Mouse (Mus musculus) forebrain, postnatal 0 days (tissue): Measurements from ENCODE around the gene Atxn7l1. TPM values are rescaled to one million over a fixed set of nuclear protein-coding genes. Genes with fewer than 3 reads are reported as not detected.

ENCODE experiments used
- ATAC-seq: fragments of 200-750 bp; cut with Nextera tagmentation; 2 replicates; pipeline ENCODE4 v1.8.0; 2017; ENCODE audit warnings: mild to moderate bottlenecking, moderate library complexity
- DNase-seq: peaks from one replicate; pipeline ENCODE4 v3.0.0-alpha.2; 2015
- H3K27ac ChIP-seq: fragments of 300-500 bp; sonication (generic); 2 replicates; pipeline ENCODE4 v1.5.1; 2014; ENCODE audit warnings: low read depth, mild to moderate bottlenecking, antibody characterized with exemption, low read length, moderate library complexity, mixed read lengths
- H3K27me3 ChIP-seq: fragments of 300-500 bp; sonication (generic); 2 replicates; pipeline ENCODE4 v1.6.1; 2014; ENCODE audit warnings: mild to moderate bottlenecking, low read length, mixed read lengths; ENCODE audit not compliant: insufficient read depth
- H3K36me3 ChIP-seq: fragments of 300-500 bp; sonication (generic); 2 replicates; pipeline ENCODE4 v1.6.1; 2014; ENCODE audit warnings: mild to moderate bottlenecking, moderate library complexity; ENCODE audit not compliant: insufficient read depth
- H3K4me1 ChIP-seq: fragments of 300-500 bp; sonication (generic); 2 replicates; pipeline ENCODE4 v1.6.1; 2014; ENCODE audit warnings: antibody characterized with exemption; ENCODE audit not compliant: insufficient read depth
- H3K4me2 ChIP-seq: fragments of 300-500 bp; sonication (generic); 2 replicates; pipeline ENCODE4 v1.6.1; 2014; ENCODE audit warnings: low read depth, mild to moderate bottlenecking, moderate library complexity
- H3K4me3 ChIP-seq: fragments of 300-500 bp; sonication (generic); 2 replicates; pipeline ENCODE4 v1.5.1; 2014; ENCODE audit warnings: low read depth, low read length, mixed read lengths
- H3K9ac ChIP-seq: fragments of 300-500 bp; sonication (generic); 2 replicates; pipeline ENCODE4 v1.6.1; 2014; ENCODE audit warnings: mild to moderate bottlenecking
- H3K9me3 ChIP-seq: fragments of 300-500 bp; sonication (generic); 2 replicates; pipeline ENCODE4 v1.6.1; 2016; ENCODE audit warnings: low read length
- CTCF ChIP-seq: sonication (generic); IDR thresholded peaks from 2 replicates; pipeline ENCODE4 v1.5.1; 2016; ENCODE audit warnings: antibody characterized with exemption, control low read depth, low read depth
- WGBS: fragments of 180-500 bp; shearing (Covaris S2); extraction: QIAGEN DNeasy Blood & Tissue Kit; methylation state at CpG from one replicate; pipeline ENCODE4 v1.1.7; 2014; 5-methylcytosine and 5-hydroxymethylcytosine counted together
- polyA plus RNA-seq: library from polyadenylated mRNA; unstranded; fragments of >200 nt; fragmentation: Nextera tagmentation; extraction: Ambion mirVana; gene quantifications from 2 replicates; pipeline ENCODE4 v1.2.1, GENCODE M21; 2015
- total RNA-seq: library from RNA; depleted of rRNA; stranded (reverse); fragments of >200 nt; gene quantifications from 2 replicates; pipeline ENCODE4 v1.2.3, GENCODE M21; 2014

Gene Atxn7l1
- total and polyA plus RNA-seq, 2 experiments from 2014 or later = 18.2 to 23.0 TPM

GRCm38 (mm10) chr12:33271865-33272264 is 124.4 kb downstream of the Atxn7l1 start:
- H3K9ac ChIP-seq = no peak overlapping the region
- H3K4me2 ChIP-seq = no peak overlapping the region
- no peaks in the 10 kb centered on the region for H3K27me3 ChIP-seq
- 74% methylated on average over 12 of the region's 12 CpGs for WGBS
- no peaks in the 10 kb centered on the region for H3K4me1 ChIP-seq
- no peak overlapping the region for H3K27ac ChIP-seq
- H3K9me3 ChIP-seq = no peaks in the 10 kb centered on the region
- no peak for TF ChIP-seq CTCF
- ATAC-seq = no peak
- no peak for DNase-seq
- H3K4me3 ChIP-seq = no peak overlapping the region
- no peaks in the 10 kb centered on the region for H3K36me3 ChIP-seq

GRCm38 (mm10) chr12:33272441-33272840 is 124.9 kb downstream of the Atxn7l1 start:
- TF ChIP-seq CTCF = no peak
- no peak overlapping the region for H3K27ac ChIP-seq
- no peaks in the 10 kb centered on the region for H3K27me3 ChIP-seq
- no peak overlapping the region for H3K4me2 ChIP-seq
- no peak for ATAC-seq
- no peak overlapping the region for H3K4me3 ChIP-seq
- WGBS = 51% methylated on average over 9 of the region's 9 CpGs
- no peak for DNase-seq
- no peak overlapping the region for H3K9ac ChIP-seq
- H3K4me1 ChIP-seq = no peaks in the 10 kb centered on the region
- no peaks in the 10 kb centered on the region for H3K9me3 ChIP-seq
- no peaks in the 10 kb centered on the region for H3K36me3 ChIP-seq

- H3K36me3 ChIP-seq = no peaks in the 10 kb centered on the region
- DNase-seq (no peak), ATAC-seq (peak; percentile 70; the same call in 1 of the 2 replicates)
- no peak for TF ChIP-seq CTCF
- H3K4me1 ChIP-seq = no peaks in the 10 kb centered on the region
- WGBS = 67% methylated on average over 4 of the region's 4 CpGs
- no peak overlapping the region for H3K9ac ChIP-seq
- H3K4me2 ChIP-seq = no peak overlapping the region
- H3K27me3 ChIP-seq = no peaks in the 10 kb centered on the region
- no peak overlapping the region for H3K27ac ChIP-seq
- no peaks in the 10 kb centered on the region for H3K9me3 ChIP-seq
- no peak overlapping the region for H3K4me3 ChIP-seq
Observed at GRCm38 (mm10) chr12:33273147-33273546, 125.7 kb downstream of the Atxn7l1 start.

DNA sequence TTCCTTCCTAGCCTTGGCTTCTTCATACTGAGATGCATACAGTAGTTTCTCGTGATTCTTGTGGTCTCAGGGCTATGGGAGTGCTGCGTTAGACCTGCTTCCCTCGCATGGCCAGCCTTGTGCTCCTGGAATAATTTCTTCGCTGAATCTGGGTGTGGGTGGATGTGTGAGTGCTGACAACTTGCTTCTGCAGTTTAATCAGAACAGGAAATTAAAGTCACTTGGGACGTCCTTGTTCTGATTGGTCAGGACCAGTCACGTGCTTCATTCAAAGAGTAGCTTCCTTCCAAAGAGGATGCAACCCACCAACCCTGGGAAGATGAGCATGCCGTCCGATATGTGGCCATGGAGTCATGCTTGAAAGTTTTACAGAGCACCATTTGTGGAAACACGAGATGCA is 126.2 kb downstream of the Atxn7l1 start:
- Histone ChIP-seq H3K4me1 (no peaks in the 10 kb centered on the region), H3K9ac (no peak overlapping the region), H3K36me3 (no peaks in the 10 kb centered on the region), H3K27ac (no peak overlapping the region), H3K27me3 (no peaks in the 10 kb centered on the region), H3K4me3 (no peak overlapping the region), H3K4me2 (no peak overlapping the region), H3K9me3 (no peaks in the 10 kb centered on the region)
- no peak for DNase-seq
- WGBS = 88% methylated on average over 9 of the region's 9 CpGs
- no peak for ATAC-seq
- no peak for TF ChIP-seq CTCF

- no peak for TF ChIP-seq CTCF
- H3K27ac ChIP-seq = no peak overlapping the region
- no peak overlapping the region for H3K4me3 ChIP-seq
- no peaks in the 10 kb centered on the region for H3K9me3 ChIP-seq
- no peaks in the 10 kb centered on the region for H3K27me3 ChIP-seq
- no peak overlapping the region for H3K9ac ChIP-seq
- WGBS = 55% methylated on average over 1 of the region's 1 CpGs
- no peaks in the 10 kb centered on the region for H3K36me3 ChIP-seq
- no peaks in the 10 kb centered on the region for H3K4me1 ChIP-seq
- DNase-seq (peak; percentile 33), ATAC-seq (peak; percentile 53)
- H3K4me2 ChIP-seq = no peak overlapping the region
Observed at GRCm38 (mm10) chr12:33276028-33276427, 128.5 kb downstream of the Atxn7l1 start.

DNA sequence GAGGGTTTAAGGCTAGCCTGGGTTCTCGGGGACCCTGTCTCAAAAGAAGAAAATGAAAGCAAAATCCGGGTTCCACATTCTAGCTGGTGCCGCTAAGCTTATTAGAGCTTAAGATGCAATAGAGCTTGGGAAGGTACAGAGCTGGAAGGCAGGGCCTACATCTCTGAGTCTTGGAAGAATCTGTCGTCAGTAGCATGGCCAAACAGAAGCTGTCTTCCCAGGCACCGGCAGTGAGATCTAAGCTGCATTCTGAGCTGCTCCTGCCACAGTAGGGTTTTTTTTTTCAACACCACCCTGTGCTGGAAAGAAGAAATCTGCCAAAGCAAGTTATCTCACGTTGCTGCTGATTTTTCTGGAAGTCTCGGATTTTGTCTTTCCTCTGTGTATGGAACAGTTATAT is 129.9 kb downstream of the Atxn7l1 start:
- H3K36me3 ChIP-seq = no peaks in the 10 kb centered on the region
- H3K27ac ChIP-seq = no peak overlapping the region
- H3K9me3 ChIP-seq = no peaks in the 10 kb centered on the region
- no peak overlapping the region for H3K4me3 ChIP-seq
- H3K4me1 ChIP-seq = no peaks in the 10 kb centered on the region
- no peak overlapping the region for H3K9ac ChIP-seq
- DNase-seq (peak; percentile 25), ATAC-seq (no peak)
- TF ChIP-seq CTCF = no peak
- H3K4me2 ChIP-seq = no peak overlapping the region
- H3K27me3 ChIP-seq = no peaks in the 10 kb centered on the region
- 70% methylated on average over 7 of the region's 7 CpGs for WGBS

GRCm38 (mm10) chr12:33279159-33279558 is 131.7 kb downstream of the Atxn7l1 start:
- WGBS = 95% methylated on average over 2 of the region's 2 CpGs
- Histone ChIP-seq H3K27ac (no peak overlapping the region), H3K4me3 (no peak overlapping the region), H3K27me3 (no peaks in the 10 kb centered on the region), H3K9me3 (no peaks in the 10 kb centered on the region), H3K36me3 (no peaks in the 10 kb centered on the region), H3K4me1 (no peaks in the 10 kb centered on the region), H3K4me2 (no peak overlapping the region), H3K9ac (no peak overlapping the region)
- ATAC-seq (no peak), DNase-seq (no peak)
- no peak for TF ChIP-seq CTCF

- H3K4me1 ChIP-seq = no peaks in the 10 kb centered on the region
- TF ChIP-seq CTCF = peak; percentile 81
- no peaks in the 10 kb centered on the region for H3K9me3 ChIP-seq
- no peak overlapping the region for H3K27ac ChIP-seq
- H3K4me3 ChIP-seq = no peak overlapping the region
- H3K9ac ChIP-seq = no peak overlapping the region
- no peaks in the 10 kb centered on the region for H3K36me3 ChIP-seq
- DNase-seq = peak; percentile 63
- no peak overlapping the region for H3K4me2 ChIP-seq
- no peaks in the 10 kb centered on the region for H3K27me3 ChIP-seq
- peak; percentile 26; the same call in 1 of the 2 replicates for ATAC-seq
- 30% methylated on average over 2 of the region's 2 CpGs for WGBS
Observed at GRCm38 (mm10) chr12:33280805-33281204, 133.3 kb downstream of the Atxn7l1 start.
